Mouse (Mus musculus) G1E (cell line): ENCODE results near the gene Irf2bp2.

Experiments
- CTCF ChIP-seq: IDR thresholded peaks from 2 replicates; pipeline ENCODE4 v1.5.1; 2012; ENCODE audit warnings: low read depth, low read length, inconsistent platforms, mixed read lengths
- GATA1 ChIP-seq: IDR thresholded peaks from 2 replicates; pipeline ENCODE4 v1.6.1; 2012; ENCODE audit warnings: borderline replicate concordance, low read length, inconsistent platforms, mixed read lengths
- GATA2 ChIP-seq: IDR thresholded peaks from 2 replicates; pipeline ENCODE4 v1.6.1; 2012; ENCODE audit warnings: low read depth, low read length, inconsistent platforms, borderline replicate concordance
- TAL1 ChIP-seq: conservative IDR thresholded peaks from 2 replicates; pipeline ENCODE4 v1.6.1; 2012; ENCODE audit warnings: low read depth, low read length, inconsistent platforms, mixed read lengths

DNA sequence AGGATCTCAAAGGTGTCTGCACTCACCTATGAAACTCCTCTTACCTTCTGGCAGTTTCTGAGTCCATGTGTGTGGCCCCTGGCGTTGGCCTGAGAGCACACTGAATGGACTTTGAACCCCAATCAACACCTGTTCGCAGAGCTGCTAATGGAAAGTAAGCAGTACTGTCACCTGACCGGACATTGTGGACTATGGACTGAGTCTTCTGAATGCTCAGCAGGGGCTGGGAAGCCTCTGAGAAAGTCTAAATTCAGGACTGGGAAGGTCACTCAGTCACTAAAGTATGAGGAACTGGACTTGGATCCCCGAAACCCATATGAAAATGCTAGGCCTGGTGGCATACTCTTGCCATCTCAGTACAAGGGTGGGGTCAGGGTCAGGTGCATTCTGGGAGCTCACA, 19.9 kb downstream of the Irf2bp2 start:
- TF ChIP-seq CTCF: no peak
- no peak for TF ChIP-seq GATA1
- no peak for TF ChIP-seq TAL1
- no peak for TF ChIP-seq GATA2
